Mouse (Mus musculus) mouse embryonic stem cell (cell line): Measurements from ENCODE around the gene Gm49776.
"Not testable (repeated sequence)": the region's sequence is repeated elsewhere in the genome, so short reads cannot be mapped to it uniquely, and the experiment has no call there.

Experiments used
- in situ Hi-C, 2 experiments: fragments of 300-500 bp; cut with MboI; formaldehyde crosslinking; loops; 1 replicate in 1 of 2; 3 replicates in 1 of 2; pipeline ENCODE4 v1.14.3; 2019 to 2020; ENCODE audit warnings: low sequenced_read_pairs in 2 of 2, low pct_unique_long_range_greater_than_20kb in 1 of 2, mixed read lengths in 1 of 2; ENCODE audit not compliant: unreplicated experiment in 1 of 2

Gm49776 gene

DNA sequence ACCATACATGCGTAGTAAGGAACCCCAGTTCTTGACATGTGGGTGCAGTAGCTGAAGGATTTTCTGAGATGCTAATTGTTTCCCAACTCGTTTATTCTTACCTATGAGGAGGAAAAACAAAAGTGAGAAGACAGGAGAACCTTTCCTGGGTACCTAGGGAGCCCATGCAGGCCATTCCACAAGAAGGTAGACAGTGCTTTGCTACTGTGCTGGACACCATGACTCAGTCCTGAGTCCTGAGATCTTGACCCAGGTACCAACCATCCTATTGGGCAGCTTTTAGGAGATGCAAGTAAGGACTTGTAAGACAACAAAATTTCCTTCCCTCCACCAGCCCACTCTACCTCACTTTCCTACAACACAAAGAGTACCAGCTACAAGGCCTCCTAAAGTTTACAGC is at the start of gene Gm49776:
Gm49776 (minus strand) TSS at position 101 of the 400 bp plus-strand sequence.
- in situ Hi-C loops = loop anchor here in 1 of 2 experiments (25.0 kb wide), 1 partner anchor 1371 kb away; the partner anchor contains the start of gene Ppm1f

DNA sequence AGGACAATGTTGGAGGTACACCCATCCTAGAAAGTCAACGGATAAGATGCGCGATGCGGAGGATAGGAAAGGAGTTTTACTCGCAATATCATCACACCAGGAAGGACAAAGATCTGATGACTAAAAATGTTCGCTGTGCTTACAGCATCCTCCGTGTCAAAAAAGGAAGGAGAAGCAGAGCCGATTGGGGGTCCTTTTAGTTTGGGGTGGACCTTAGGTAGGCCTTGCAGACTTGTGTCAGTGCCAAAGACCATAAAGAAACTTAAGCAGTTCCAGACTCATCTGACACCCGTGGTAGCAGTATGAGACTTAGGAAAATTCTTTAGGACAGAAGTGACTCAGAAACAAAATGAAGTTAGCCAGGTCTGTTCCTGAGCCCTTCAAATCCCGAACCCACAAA is 31.5 kb upstream of the Gm49776 start:
- in situ Hi-C loops = not testable (repeated sequence)

DNA sequence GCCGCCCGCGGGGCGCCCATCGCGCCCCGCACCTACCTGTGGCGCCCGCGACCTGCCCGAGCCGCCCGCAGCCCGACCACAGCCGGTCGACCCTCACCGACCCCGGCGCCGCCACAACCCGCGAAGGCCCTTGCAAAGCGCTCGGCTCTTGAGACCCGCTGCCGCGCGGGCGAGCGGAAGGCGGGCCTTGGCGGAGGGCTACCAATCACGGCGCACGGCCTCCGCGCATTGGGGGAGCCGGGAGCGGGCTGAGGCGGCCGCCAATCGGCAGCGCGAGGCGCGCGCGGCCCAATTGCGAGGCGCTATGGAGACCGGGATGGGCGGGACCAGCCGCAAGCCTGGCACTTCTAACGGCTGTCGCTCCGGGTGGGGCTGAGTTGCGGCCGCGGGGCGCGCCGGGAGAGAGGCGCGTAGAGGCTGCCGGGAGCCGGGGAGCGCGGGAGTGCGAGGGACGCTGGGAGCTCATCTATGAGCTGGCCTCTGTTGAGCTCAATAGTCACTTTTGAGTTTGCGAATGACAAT is 31.0 kb upstream of the Gm49776 start, which contains the start of gene Dgcr8:
Dgcr8 (minus strand) TSS at position 180 of the 522 bp plus-strand sequence.
- in situ Hi-C loops = no loop called here

DNA sequence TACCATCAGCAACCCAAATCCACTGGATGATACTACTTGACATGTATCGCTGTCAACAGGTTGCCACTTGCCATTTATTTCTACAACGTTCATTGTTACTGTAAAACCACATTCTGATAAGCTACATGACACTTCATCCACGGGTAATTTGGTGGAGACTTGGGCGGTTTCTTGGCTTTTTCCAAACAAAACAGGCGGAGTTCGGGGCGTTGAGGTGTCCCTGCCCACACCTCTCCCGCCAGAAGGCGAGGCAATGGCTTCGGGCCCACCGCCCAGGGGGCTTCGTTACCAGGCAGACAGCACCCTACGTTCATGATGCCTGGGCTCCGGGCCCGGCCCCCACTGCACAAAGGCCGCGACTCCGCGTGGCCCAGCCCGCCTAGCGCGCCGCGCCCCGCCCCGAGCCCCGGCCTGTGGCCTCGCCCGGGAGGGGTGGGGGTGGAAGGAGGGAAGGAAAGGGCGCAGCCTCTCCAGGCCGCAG is 30.5 kb upstream of the Gm49776 start:
- in situ Hi-C loops = no loop called here

DNA sequence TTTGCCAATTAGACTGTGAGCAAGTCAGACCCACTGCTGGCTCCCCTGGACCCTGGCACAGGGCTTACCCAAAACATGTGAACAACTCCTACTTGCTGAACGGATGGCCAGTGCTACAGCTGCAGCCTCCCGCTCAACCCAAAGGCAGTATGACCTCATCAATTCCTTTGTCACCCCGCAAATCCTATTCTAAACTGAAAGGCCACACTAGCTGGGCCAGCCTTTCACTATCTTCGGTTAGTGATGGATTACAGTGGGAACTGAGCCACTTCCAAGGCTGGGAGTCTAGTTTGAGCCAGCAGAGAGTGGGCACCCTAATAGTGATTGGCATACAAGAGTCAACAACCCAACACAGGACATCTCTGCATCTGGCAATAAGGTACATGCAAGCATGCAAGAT is 30.0 kb upstream of the Gm49776 start:
- in situ Hi-C loops = no loop called here

DNA sequence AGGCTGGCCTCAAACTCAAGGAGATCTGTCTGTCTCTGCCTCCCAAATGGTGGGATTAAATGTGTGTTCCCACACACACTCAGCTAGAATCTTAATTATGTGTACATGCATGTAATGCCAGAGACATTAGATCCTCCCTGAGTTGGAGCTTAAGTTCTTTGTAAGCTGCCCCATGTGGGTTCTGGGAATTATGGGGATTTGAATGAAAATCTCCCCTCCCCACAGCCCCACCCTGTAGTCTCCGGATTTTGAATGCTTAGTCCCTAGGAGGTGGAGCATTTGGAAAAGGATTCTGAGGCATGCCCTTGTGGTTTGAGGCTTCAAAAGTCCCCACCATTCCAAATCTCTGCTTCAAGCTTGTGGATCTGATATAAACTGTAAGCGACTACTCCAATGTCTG is 17.0 kb upstream of the Gm49776 start:
- in situ Hi-C loops = no loop called here

DNA sequence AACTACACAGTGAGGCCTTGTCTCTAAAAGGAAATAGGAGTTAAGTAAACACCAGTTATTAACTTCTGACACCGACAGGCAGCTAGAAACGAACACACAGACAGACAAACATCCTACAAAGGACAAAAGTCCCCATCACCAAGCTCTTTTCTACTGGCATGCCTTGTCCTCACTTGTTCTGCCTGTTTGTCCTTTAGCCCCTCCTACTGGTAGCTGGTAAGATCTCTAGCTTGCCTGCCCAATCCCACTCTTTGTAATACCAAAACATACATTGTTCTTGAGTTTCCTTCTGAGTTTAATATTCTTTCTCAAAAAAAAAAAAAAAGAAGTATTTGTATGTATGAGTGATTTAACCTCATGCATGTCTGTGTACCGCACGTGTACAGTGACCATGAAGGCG is 10.1 kb upstream of the Gm49776 start:
- in situ Hi-C loops = loop anchor here in 1 of 2 experiments (10.0 to 25.0 kb wide), 2 partner anchors 483 to 1381 kb away; partner anchors contain the start of gene Ppm1f

DNA sequence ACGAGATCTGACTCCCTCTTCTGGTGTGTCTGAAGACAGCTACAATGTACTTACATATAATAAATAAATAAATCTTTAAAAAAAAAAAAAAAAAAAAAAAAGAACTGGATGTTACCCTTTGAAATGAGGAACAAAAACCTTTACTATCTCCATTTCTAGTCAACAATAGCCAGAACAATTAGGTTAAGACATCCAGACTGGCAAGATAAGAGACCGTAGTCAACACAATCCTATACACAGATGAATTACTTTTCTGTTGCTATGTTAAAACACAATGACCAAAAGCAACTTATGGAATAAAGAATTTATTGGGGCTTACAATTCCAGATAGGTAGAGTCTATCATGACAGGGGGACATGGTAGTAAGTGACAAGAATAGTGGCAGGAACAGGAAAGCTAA is 6.9 kb upstream of the Gm49776 start:
- in situ Hi-C loops = loop anchor here in 1 of 2 experiments (10.0 to 25.0 kb wide), 2 partner anchors 480 to 1378 kb away; partner anchors contain the start of gene Ppm1f

DNA sequence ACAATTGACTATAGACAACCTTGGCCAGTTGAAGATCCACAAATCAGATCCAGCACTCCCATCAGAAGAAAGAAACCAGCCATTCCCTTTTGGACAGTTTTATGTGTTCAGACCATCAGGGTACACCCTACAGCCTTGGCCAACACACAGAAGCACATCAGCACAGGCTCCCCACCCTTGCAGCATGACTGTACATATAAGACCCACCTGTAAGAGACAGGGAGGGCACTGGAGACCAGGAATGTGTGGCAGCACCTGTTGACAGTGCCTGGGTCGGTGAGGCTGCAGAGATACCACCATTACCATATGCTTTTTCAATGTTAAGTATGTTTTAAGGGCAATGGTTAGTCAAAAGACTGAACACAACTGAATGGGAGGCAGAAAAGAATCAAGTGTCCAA is 4.3 kb downstream of the Gm49776 start:
- in situ Hi-C loops = loop anchor here in 1 of 2 experiments (25.0 kb wide), 1 partner anchor 1367 kb away; the partner anchor contains the start of gene Ppm1f

DNA sequence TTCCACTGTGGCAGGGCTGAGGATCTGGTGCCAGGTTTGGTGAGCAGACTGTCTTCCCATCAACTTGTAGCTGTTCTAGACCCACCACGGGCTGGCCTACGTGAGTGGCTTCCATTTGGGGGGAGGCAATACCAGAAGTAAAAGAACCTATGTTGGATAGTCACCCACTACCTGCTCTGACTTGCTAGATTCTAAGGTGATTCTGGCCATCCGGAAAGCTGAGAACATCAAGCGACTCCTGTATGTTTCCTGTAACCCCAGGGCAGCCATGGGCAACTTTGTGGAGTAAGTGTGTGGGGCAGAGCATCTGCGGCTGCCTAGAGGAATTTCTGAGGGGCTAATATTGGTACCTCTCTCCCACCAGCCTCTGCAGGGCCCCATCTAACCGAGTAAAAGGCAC is 5.4 kb downstream of the Gm49776 start:
- in situ Hi-C loops = loop anchor here in 1 of 2 experiments (25.0 kb wide), 1 partner anchor 1365 kb away; the partner anchor contains the start of gene Ppm1f

DNA sequence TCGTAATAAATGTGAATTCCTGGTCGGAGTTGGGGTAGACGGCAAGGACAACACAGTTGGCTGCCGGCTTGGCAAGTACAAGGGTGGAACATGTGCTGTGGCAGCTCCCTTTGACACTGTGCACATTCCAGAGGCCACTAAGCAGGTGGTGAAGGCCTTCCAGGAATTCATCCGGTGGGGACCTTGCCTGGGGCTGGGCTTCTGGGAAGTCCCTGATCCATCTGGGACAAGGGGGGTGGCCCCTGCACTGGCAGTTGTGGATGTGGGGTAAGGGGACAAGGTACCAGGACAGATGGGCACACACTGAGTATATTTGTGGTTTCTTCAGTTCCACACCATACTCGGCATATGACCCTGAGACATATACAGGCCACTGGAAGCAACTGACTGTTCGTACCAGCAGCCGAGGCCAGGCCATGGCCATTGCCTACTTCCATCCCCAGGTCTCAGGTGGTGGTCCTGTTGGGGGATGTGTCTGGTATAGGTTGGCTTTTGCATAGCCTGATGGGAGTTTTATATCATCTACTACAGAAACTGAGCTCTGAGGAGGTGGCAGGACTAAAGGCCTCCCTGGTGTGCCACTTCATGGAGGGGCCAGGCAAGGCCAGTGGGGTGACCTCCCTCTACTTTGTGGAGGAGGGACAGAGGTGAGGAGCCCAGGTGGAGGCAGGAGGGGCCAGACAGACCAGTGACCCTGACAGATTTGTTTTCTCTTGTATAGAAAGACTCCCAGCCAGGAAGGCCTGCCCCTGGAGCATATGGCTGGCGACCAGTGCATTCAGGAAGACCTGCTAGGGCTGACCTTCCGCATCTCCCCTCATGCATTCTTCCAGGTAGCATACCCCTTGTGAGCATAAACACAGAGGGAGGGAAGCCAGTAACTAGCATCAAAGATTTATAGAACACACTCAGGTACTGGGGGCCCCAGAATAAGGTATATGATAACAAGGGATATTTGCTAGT is 7.0 kb downstream of the Gm49776 start:
- in situ Hi-C loops = loop anchor here in 1 of 2 experiments (25.0 kb wide), 1 partner anchor 1364 kb away; the partner anchor contains the start of gene Ppm1f

DNA sequence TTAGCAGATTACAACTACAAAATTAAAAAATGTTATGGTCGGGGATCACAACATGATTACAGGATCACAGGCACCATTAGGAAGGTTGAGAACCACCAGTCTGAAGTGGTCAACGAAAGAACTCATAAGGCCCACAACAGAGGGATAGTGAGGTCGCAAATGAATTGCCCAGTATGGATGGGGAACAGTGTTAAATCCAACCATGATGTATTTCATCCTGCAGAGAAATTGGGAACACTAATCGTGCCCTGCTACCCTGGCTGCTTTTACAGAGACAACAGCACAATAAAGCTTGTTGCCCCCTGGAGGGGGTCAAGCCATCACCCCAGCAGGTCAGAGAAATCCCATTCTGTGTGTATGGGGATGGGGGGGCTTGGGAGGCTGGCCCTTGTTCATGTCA is 7.9 kb downstream of the Gm49776 start:
- in situ Hi-C loops = loop anchor here in 1 of 2 experiments (25.0 kb wide), 1 partner anchor 1363 kb away; the partner anchor contains the start of gene Ppm1f

DNA sequence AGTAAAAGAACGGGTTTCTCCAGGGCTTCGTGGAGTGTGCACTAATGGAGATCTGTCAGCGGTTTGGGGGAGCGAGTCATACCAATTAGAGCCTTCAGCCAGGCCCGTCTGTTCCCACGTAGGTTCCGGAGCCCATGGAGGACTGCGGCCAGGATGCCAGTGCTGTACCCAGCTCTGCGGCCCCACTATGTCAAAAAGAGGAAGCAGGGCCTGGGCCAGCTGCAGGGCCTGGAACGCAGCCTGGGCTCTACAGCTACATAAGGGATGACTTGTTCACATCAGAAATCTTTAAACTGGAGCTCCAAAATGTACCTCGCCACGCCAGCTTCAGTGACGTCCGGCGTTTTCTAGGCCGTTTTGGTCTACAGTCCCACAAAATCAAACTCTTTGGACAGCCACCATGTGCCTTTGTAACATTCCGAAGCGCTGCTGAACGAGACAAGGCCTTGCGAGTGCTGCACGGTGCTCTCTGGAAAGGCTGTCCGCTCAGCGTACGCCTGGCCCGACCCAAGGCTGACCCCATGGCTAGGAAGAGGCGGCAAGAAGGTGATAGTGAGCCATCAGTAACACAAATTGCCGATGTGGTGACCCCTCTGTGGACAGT is 8.7 kb downstream of the Gm49776 start:
- in situ Hi-C loops = no loop called here

DNA sequence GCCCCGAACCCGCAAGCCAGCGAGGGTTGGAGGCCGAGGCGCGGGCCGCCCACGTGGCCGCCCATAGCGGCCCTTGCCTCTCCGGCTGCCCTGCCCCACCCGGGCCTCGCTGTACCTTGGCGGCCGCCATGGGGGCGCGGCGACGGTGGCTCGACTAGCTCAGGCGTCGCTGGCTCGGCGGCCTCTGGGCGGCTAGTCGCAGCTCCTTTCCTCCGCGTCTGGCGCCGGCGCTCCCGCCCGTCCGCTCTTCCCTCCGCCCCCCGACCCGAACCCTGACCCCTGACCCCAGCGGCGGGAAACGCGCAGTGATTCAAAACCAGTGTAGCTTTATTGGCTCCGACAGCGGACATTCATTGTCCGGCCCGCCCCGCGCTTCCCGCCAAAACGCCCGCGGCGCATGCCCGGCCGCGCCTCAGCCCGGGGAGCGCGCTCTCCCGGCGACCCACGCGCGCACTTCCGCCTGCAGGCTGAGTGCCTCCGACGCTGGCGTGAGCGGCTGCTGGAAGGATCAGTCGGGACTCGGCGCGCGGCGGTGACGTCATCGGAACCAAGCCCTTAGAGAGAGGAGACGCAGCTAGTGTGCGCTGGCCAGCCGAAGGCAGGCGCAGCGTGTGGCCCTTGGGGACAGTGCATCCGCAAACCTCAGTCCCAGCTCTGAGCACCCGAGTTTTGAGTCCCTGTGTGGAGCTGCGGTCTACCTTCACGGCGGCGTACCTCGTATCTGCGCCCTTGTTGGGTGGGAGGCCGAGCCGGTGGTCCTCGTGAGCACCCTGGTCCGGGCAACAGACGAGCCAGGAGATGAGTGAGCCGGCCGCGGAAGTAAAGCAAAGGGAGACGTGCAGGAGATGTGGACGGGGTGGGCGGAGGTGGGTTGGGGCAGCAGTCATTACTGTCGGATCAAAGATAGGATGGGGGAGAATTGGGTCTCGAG is 9.4 kb downstream of the Gm49776 start, which contains the start of the genes Trmt2a and Ranbp1:
Trmt2a (plus strand) TSS at position 247 of the 931 bp plus-strand sequence.
Ranbp1 (minus strand) TSS at position 300 of the 931 bp plus-strand sequence.
- in situ Hi-C loops = no loop called here

DNA sequence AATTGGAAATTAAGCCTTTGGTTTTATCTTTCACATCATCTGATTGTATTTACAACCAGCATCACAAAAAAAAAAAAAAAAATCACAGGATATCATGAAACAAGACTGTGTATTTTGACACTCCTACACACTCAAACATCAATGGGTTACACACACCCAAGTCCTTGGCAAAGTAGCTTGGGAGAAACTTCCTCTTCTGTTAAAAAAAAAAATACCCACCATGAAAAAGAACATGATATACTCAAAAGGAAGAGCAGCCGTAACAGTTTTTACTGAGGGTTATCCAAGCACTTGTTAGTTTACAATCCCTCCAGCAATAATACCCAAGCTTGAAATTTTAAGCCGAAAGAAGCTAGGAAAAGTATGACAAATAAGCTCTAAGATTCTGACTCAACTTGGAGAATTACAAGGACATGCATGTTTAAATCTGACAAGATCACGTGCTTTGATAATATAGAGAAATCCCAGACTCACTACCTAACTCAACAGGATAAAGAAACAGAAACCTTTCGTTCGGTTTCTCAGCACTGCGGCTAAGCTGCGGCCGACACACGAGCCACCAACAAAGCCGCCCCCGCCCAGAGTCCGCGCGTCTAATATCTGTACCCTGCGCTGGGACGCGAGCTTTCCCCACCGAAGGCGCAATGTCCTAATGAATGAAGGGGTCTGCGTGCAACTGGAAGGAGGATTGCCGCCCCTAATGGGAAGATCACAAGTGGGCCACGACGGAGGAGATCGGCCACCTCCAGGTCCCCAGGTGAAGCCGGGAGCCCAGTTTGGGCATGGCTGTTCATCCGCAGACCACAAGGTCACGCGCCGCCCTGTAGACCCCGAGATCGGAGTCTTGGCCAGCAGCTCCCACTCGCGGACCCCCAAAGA is 10.4 kb downstream of the Gm49776 start:
- in situ Hi-C loops = no loop called here

DNA sequence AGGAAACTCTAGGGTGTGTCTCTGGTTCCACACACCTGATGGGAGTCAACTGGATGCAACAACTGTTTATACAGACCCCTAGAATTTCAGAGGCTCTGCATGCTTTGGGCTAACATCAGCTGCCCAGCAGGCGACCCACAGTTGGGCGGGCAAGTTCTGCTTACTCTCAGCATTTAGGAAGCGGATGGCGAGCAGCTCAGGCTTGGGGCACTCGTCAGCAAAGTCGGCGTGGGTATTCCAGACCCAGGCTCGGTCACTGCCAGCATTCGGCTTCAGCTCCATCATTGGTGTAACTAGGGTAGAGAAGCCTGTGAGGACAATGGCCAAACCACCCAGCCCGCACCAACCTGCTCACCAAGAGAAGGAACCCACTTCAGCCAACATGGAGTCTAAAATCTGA is 16.5 kb downstream of the Gm49776 start:
- in situ Hi-C loops = no loop called here
